Mouse (Mus musculus) liver, embryonic 13.5 days (tissue): ENCODE measurements at regions not wholly inside any gene's neighbourhood (a gene's known extent, or its start where the extent isn't known, plus 50 kb on each side); places are given as distances from the start of the nearest gene placed in this dataset.
"Not testable (repeated sequence)": the region's sequence is repeated elsewhere in the genome, so short reads cannot be mapped to it uniquely, and the experiment has no call there.

Experiments
- ATAC-seq: fragments of 200-750 bp; cut with Nextera tagmentation; 2 replicates; pipeline ENCODE4 v1.8.0; 2017; ENCODE audit warnings: low read depth, mild to moderate bottlenecking, moderate number of reproducible peaks, moderate library complexity
- DNase-seq: peaks from one replicate; pipeline ENCODE4 v3.0.0; 2022
- H3K27ac ChIP-seq: fragments of 300-500 bp; sonication (generic); 2 replicates; pipeline ENCODE4 v1.5.1; 2015; ENCODE audit warnings: moderate library complexity, mild to moderate bottlenecking, inconsistent platforms
- H3K27me3 ChIP-seq: fragments of 300-500 bp; sonication (generic); 2 replicates; pipeline ENCODE4 v1.6.1; 2015; ENCODE audit warnings: mild to moderate bottlenecking, inconsistent platforms
- H3K36me3 ChIP-seq: fragments of 300-500 bp; sonication (generic); 2 replicates; pipeline ENCODE4 v1.6.1; 2015; ENCODE audit warnings: mild to moderate bottlenecking, inconsistent platforms
- H3K4me1 ChIP-seq: fragments of 300-500 bp; sonication (generic); replicated peaks from 2 replicates; pipeline ENCODE4 v1.6.1; 2015; ENCODE audit warnings: inconsistent platforms
- H3K4me2 ChIP-seq: fragments of 300-500 bp; sonication (generic); 2 replicates; pipeline ENCODE4 v1.6.1; 2015; ENCODE audit warnings: inconsistent platforms, mild to moderate bottlenecking, moderate library complexity
- H3K4me3 ChIP-seq: fragments of 300-500 bp; sonication (generic); replicated peaks from 2 replicates; pipeline ENCODE4 v1.5.1; 2015; ENCODE audit warnings: mild to moderate bottlenecking, inconsistent platforms
- H3K9ac ChIP-seq: fragments of 300-500 bp; sonication (generic); 2 replicates; pipeline ENCODE4 v1.6.1; 2015; ENCODE audit warnings: mild to moderate bottlenecking, inconsistent platforms
- H3K9me3 ChIP-seq: fragments of 300-500 bp; sonication (generic); replicated peaks from 2 replicates; pipeline ENCODE4 v1.6.1; 2016; ENCODE audit warnings: inconsistent platforms
- WGBS: fragments of 180-500 bp; shearing (Covaris S2); methylation state at CpG from one replicate; pipeline ENCODE4 v1.1.7; 2015; ENCODE audit not compliant: insufficient replicate concordance; 5-methylcytosine and 5-hydroxymethylcytosine counted together

GRCm38 (mm10) chr13:97482439-97482946, 241.6 kb downstream of the Enc1 start:
- Histone ChIP-seq H3K9ac (no peak overlapping the region), H3K27ac (no peak overlapping the region), H3K4me3 (no peak overlapping the region), H3K9me3 (no peaks in the 10 kb centered on the region), H3K36me3 (no peaks in the 10 kb centered on the region), H3K4me1 (no peaks in the 10 kb centered on the region), H3K4me2 (no peak overlapping the region), H3K27me3 (0 out of 2 replicates have a peak, but pooled peaks cover 8% of the 10 kb centered on the region)
- WGBS: 82% methylated on average over 3 of the region's 3 CpGs
- no peak for ATAC-seq
- DNase-seq: no peak

- Histone ChIP-seq H3K27ac (no peak overlapping the region), H3K27me3 (0 out of 2 replicates have a peak, but pooled peaks cover 8% of the 10 kb centered on the region), H3K9me3 (no peaks in the 10 kb centered on the region), H3K4me2 (no peak overlapping the region), H3K36me3 (no peaks in the 10 kb centered on the region), H3K4me3 (no peak overlapping the region), H3K4me1 (no peaks in the 10 kb centered on the region), H3K9ac (no peak overlapping the region)
- ATAC-seq (no peak), DNase-seq (no peak)
- 67% methylated on average over 2 of the region's 2 CpGs for WGBS
These were observed 240.4 kb downstream of the Enc1 start for GRCm38 (mm10) chr13:97481259-97481658.

- 70% methylated on average over 10 of the region's 10 CpGs for WGBS
- Histone ChIP-seq H3K27me3 (0 out of 2 replicates have a peak, but pooled peaks cover 8% of the 10 kb centered on the region), H3K4me1 (no peaks in the 10 kb centered on the region), H3K4me2 (no peak overlapping the region), H3K36me3 (no peaks in the 10 kb centered on the region), H3K9ac (no peak overlapping the region), H3K9me3 (no peaks in the 10 kb centered on the region), H3K27ac (no peak overlapping the region), H3K4me3 (no peak overlapping the region)
- DNase-seq: no peak
- no peak for ATAC-seq
These were observed 238.2 kb downstream of the Enc1 start for GRCm38 (mm10) chr13:97479066-97479586.

GRCm38 (mm10) chr13:97473971-97474365, 233.1 kb downstream of the Enc1 start:
- no peak overlapping the region for H3K27ac ChIP-seq
- H3K9me3 ChIP-seq: no peaks in the 10 kb centered on the region
- no peak for DNase-seq
- WGBS: 69% methylated on average over 3 of the region's 3 CpGs
- no peak overlapping the region for H3K4me3 ChIP-seq
- no peak overlapping the region for H3K4me2 ChIP-seq
- H3K4me1 ChIP-seq: peaks cover 20% of the 10 kb centered on the region
- H3K27me3 ChIP-seq: no peaks in the 10 kb centered on the region
- no peak overlapping the region for H3K9ac ChIP-seq
- no peak for ATAC-seq
- H3K36me3 ChIP-seq: no peaks in the 10 kb centered on the region

- ATAC-seq: no peak
- H3K27me3 ChIP-seq: no peaks in the 10 kb centered on the region
- H3K36me3 ChIP-seq: no peaks in the 10 kb centered on the region
- no peak overlapping the region for H3K9ac ChIP-seq
- no peak overlapping the region for H3K4me3 ChIP-seq
- 79% methylated on average over 7 of the region's 7 CpGs for WGBS
- no peak overlapping the region for H3K27ac ChIP-seq
- H3K4me1 ChIP-seq: peaks cover 22% of the 10 kb centered on the region
- no peak overlapping the region for H3K4me2 ChIP-seq
- no peak for DNase-seq
- no peaks in the 10 kb centered on the region for H3K9me3 ChIP-seq
These were observed 232.5 kb downstream of the Enc1 start for GRCm38 (mm10) chr13:97473256-97473970.

- Histone ChIP-seq H3K27me3 (no peaks in the 10 kb centered on the region), H3K4me3 (no peak overlapping the region), H3K36me3 (no peaks in the 10 kb centered on the region), H3K27ac (no peak overlapping the region), H3K9ac (peak overlapping the region; percentile 49), H3K4me2 (peak overlapping the region; percentile 37), H3K9me3 (no peaks in the 10 kb centered on the region), H3K4me1 (peaks cover 41% of the 10 kb centered on the region)
- 12% methylated on average over 10 of the region's 10 CpGs for WGBS
- ATAC-seq (peak; percentile 87), DNase-seq (peak; percentile 44)
These were observed 229.1 kb downstream of the Enc1 start for GRCm38 (mm10) chr13:97469999-97470398.

- Histone ChIP-seq H3K27ac (no peak overlapping the region), H3K4me2 (no peak overlapping the region), H3K27me3 (no peaks in the 10 kb centered on the region), H3K4me3 (no peak overlapping the region), H3K9ac (no peak overlapping the region), H3K36me3 (no peaks in the 10 kb centered on the region), H3K4me1 (peaks cover 48% of the 10 kb centered on the region), H3K9me3 (no peaks in the 10 kb centered on the region)
- DNase-seq (no peak), ATAC-seq (no peak)
- WGBS: 75% methylated on average over 10 of the region's 10 CpGs
These were observed 228.1 kb downstream of the Enc1 start for GRCm38 (mm10) chr13:97468874-97469593.

- H3K36me3 ChIP-seq, H3K9me3 ChIP-seq, H3K4me2 ChIP-seq, H3K27me3 ChIP-seq, H3K9ac ChIP-seq, ATAC-seq, H3K4me3 ChIP-seq, DNase-seq: not testable (repeated sequence)
- peaks cover 71% of the 10 kb centered on the region for H3K4me1 ChIP-seq
- 0 out of 2 replicates have a peak overlapping the region, but pooled peaks have one; percentile 24 for H3K27ac ChIP-seq
- 49% methylated on average over 1 of the region's 1 CpGs for whole genome bisulfite sequencing
These were observed 225.7 kb downstream of the Enc1 start for GRCm38 (mm10) chr13:97466585-97466984.

- no peaks in the 10 kb centered on the region for H3K36me3 ChIP-seq
- ATAC-seq (0 out of 2 replicates have a peak, but pooled peaks have one; percentile 25), DNase-seq (peak; percentile 65)
- peak overlapping the region; percentile 37 for H3K4me2 ChIP-seq
- peak overlapping the region; percentile 93; the same call in 1 of the 2 replicates for H3K27ac ChIP-seq
- H3K9me3 ChIP-seq: no peaks in the 10 kb centered on the region
- H3K9ac ChIP-seq: no peak overlapping the region
- no peaks in the 10 kb centered on the region for H3K27me3 ChIP-seq
- H3K4me1 ChIP-seq: peaks cover 69% of the 10 kb centered on the region
- no peak overlapping the region for H3K4me3 ChIP-seq
- whole genome bisulfite sequencing: 44% methylated on average over 8 of the region's 8 CpGs
These were observed 222.9 kb downstream of the Enc1 start for GRCm38 (mm10) chr13:97463798-97464197.

- Histone ChIP-seq H3K9ac (peak overlapping the region; percentile 42), H3K27me3 (no peaks in the 10 kb centered on the region), H3K4me3 (0 out of 2 replicates have a peak overlapping the region, but pooled peaks have one; percentile 9), H3K4me2 (peak overlapping the region; percentile 57), H3K27ac (peak overlapping the region; percentile 93), H3K9me3 (no peaks in the 10 kb centered on the region), H3K36me3 (no peaks in the 10 kb centered on the region), H3K4me1 (peaks cover 69% of the 10 kb centered on the region)
- 67% methylated on average over 2 of the region's 2 CpGs for WGBS
- ATAC-seq: no peak
- no peak for DNase-seq
These were observed 222.0 kb downstream of the Enc1 start for GRCm38 (mm10) chr13:97462884-97463235.

GRCm38 (mm10) chr13:97462110-97462883, 221.4 kb downstream of the Enc1 start:
- ATAC-seq (peak; percentile 88), DNase-seq (peak; percentile 48)
- Histone ChIP-seq H3K27ac (peak overlapping the region; percentile 93), H3K9ac (peak overlapping the region; percentile 42), H3K27me3 (no peaks in the 10 kb centered on the region), H3K4me3 (0 out of 2 replicates have a peak overlapping the region, but pooled peaks have one; percentile 9), H3K4me1 (peaks cover 67% of the 10 kb centered on the region), H3K9me3 (no peaks in the 10 kb centered on the region), H3K36me3 (no peaks in the 10 kb centered on the region), H3K4me2 (peak overlapping the region; percentile 57)
- 17% methylated on average over 13 of the region's 13 CpGs for WGBS
